Mouse (Mus musculus) adrenal gland, adult 8-10 months (tissue): ENCODE results near the gene Sco2. TPM values are rescaled to one million over a fixed set of nuclear protein-coding genes. Genes with fewer than 3 reads are reported as not detected.

Experiments
- DNase-seq: peaks from one replicate; pipeline ENCODE4 v3.0.0; 2022
- total RNA-seq, 4 experiments: library from RNA; stranded (reverse); gene quantifications; 2 replicates each; pipeline ENCODE4 v1.2.4; 2022

The Sco2 gene
- total RNA-seq, 4 experiments from 2014 or later, result 18.7 to 28.6 (median 24.6) TPM

DNA sequence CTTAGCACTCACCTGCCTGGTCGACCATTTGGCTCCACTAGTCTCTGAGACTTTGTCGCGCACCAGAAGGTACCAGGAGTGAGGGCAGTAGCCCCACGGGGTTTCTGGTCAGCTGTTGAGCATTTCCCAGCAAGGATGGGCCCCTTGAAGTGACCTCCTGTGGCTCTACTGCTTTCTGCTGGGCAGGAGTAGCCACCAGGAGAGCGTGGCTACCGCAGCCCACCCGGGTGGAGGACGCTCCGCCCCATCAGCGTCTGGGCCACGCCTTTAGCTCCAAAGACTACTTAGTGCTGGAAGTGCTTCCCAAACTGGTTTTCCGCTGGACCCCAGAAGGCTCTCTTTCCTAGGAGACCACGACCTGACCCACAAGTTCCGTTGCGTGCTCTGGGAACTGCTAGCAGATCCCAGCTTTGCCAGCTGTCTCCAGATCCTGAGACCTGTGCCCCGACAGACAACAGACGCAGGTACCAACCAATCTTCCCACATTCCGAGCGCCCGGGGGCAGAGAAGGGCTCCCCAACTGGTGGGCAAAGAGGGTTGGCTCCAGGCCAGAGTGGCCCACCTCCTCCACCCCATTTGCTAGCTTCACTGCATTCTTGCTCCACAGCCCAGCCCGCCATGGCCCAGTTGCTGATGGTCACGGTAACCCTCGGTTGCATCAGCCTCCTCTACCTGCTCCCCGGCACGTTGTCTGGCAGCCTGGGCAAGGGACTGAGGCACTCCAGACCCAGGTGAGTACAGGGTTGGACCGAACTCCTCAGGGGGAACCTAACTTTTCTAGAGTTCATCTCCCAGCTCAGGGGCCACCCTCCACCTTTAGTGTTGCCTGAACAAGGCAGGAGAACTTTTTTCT is 50.8 kb downstream of the Sco2 start, which contains the start of gene Adm2:
Gene Adm2, plus strand, starts transcription at position 51 of the 853 bp plus-strand sequence.
- DNase-seq, result no peak

Other genes with a start within 250 kb of the Sco2 start
- 10 to 100 TPM; 13.2 to 23.1 (median 18.0) TPM for gene Hdac10, start 245.1 kb downstream of the Sco2 start, total RNA-seq
- gene Mapk12, start 233.1 kb downstream of the Sco2 start, total RNA-seq, result 10 to 100 TPM; 10.5 to 22.7 (median 14.3) TPM
- gene Mapk11, start 224.2 kb downstream of the Sco2 start, total RNA-seq, result 1 to 10 TPM; 4.6 to 7.7 (median 6.3) TPM
- gene Plxnb2, start 193.1 kb downstream of the Sco2 start, total RNA-seq, result 100 to 1,000 TPM; 153 to 177 (median 157) TPM
- gene Dennd6b, start 177.3 kb downstream of the Sco2 start, total RNA-seq, result 10 to 100 TPM in 1 of 4 experiments, 1 to 10 TPM in 3; 6.9 to 13.2 (median 8.9) TPM
- 10 to 100 TPM; 46.8 to 89.2 (median 66.8) TPM for gene Ppp6r2, start 162.3 kb downstream of the Sco2 start, total RNA-seq
- 100 to 1,000 TPM in 2 of 4 experiments, 10 to 100 TPM in 2; 90.8 to 127 (median 101) TPM for gene Sbf1, start 58.5 kb downstream of the Sco2 start, total RNA-seq
- not detected for gene Adm2, start 51.1 kb downstream of the Sco2 start, total RNA-seq
- 1 to 10 TPM in 2 of 4 experiments, not detected in 2; 1.4 TPM for gene Miox, start 39.4 kb downstream of the Sco2 start, total RNA-seq
- gene Lmf2, start 18.2 kb downstream of the Sco2 start, total RNA-seq, result 10 to 100 TPM; 44.4 to 57.5 (median 48.6) TPM
- gene Ncaph2, start 18.1 kb downstream of the Sco2 start, total RNA-seq, result 10 to 100 TPM; 79.1 to 93.1 (median 87.8) TPM
- under 1 TPM; 0.22 to 0.73 (median 0.51) TPM for gene Tymp, start 3.2 kb upstream of the Sco2 start, total RNA-seq
- gene Odf3b, start 5.4 kb upstream of the Sco2 start, total RNA-seq, result under 1 TPM; 0.34 to 0.73 (median 0.43) TPM
- gene Klhdc7b, start 11.1 kb upstream of the Sco2 start, total RNA-seq, result under 1 TPM in 1 of 4 experiments, not detected in 3; 0.09 TPM
- not detected for gene Syce3, start 36.7 kb upstream of the Sco2 start, total RNA-seq
- 10 to 100 TPM in 3 of 4 experiments, 1 to 10 TPM in 1; 6.3 to 68.6 (median 53.1) TPM for gene Cpt1b, start 52.0 kb upstream of the Sco2 start, total RNA-seq
- gene C730034F03Rik, start 55.7 kb upstream of the Sco2 start, total RNA-seq, result 1 to 10 TPM; 1.1 to 2.3 (median 1.9) TPM
- 1 to 10 TPM in 2 of 4 experiments, not detected in 2; 1.2 to 1.5 TPM for gene Gm44502, start 55.9 kb upstream of the Sco2 start, total RNA-seq
- 10 to 100 TPM; 47.0 to 76.2 (median 66.7) TPM for gene Chkb, start 56.1 kb upstream of the Sco2 start, total RNA-seq
- gene Mapk8ip2, start 80.1 kb upstream of the Sco2 start, total RNA-seq, result 10 to 100 TPM; 14.3 to 19.0 (median 15.0) TPM
- gene Arsa, start 103.6 kb upstream of the Sco2 start, total RNA-seq, result 10 to 100 TPM; 16.9 to 32.5 (median 21.6) TPM
- gene Shank3, start 125.8 kb upstream of the Sco2 start, total RNA-seq, result 10 to 100 TPM; 29.1 to 61.2 (median 42.8) TPM
- gene Acr, start 194.5 kb upstream of the Sco2 start, total RNA-seq, result 1 to 10 TPM in 1 of 4 experiments, under 1 TPM in 3; 0.17 to 1.4 (median 0.71) TPM
- gene Rabl2, start 218.1 kb upstream of the Sco2 start, total RNA-seq, result 10 to 100 TPM in 3 of 4 experiments, 1 to 10 TPM in 1; 9.4 to 20.8 (median 15.1) TPM